Mouse (Mus musculus) limb, embryonic 12.5 days (tissue): ENCODE measurements around the gene Gm4737. TPM values are rescaled to one million over a fixed set of nuclear protein-coding genes. Genes with fewer than 3 reads are reported as not detected.
"Not testable (repeated sequence)": the region's sequence is repeated elsewhere in the genome, so short reads cannot be mapped to it uniquely, and the experiment has no call there.

Experiments
- ATAC-seq: fragments of 200-750 bp; cut with Nextera tagmentation; 2 replicates; pipeline ENCODE4 v1.8.0; 2017; ENCODE audit warnings: low read depth, moderate TSS enrichment; ENCODE audit not compliant: insufficient number of reproducible peaks, insufficient read depth, low FRiP score, low TSS enrichment
- H3K27ac ChIP-seq: fragments of 300-500 bp; sonication (generic); 2 replicates; pipeline ENCODE4 v1.5.1; 2016; ENCODE audit warnings: mild to moderate bottlenecking, moderate library complexity
- H3K27me3 ChIP-seq: fragments of 300-500 bp; sonication (generic); 2 replicates; pipeline ENCODE4 v1.6.1; 2016; ENCODE audit warnings: mild to moderate bottlenecking, moderate library complexity
- H3K36me3 ChIP-seq: fragments of 300-500 bp; sonication (generic); 2 replicates; pipeline ENCODE4 v1.6.1; 2016; ENCODE audit warnings: mild to moderate bottlenecking, moderate library complexity
- H3K4me1 ChIP-seq: fragments of 300-500 bp; sonication (generic); replicated peaks from 2 replicates; pipeline ENCODE4 v1.6.1; 2016
- H3K4me2 ChIP-seq: fragments of 300-500 bp; sonication (generic); 2 replicates; pipeline ENCODE4 v1.6.1; 2016; ENCODE audit warnings: mild to moderate bottlenecking, moderate library complexity
- H3K4me3 ChIP-seq: fragments of 300-500 bp; sonication (generic); replicated peaks from 2 replicates; pipeline ENCODE4 v1.5.1; 2016; ENCODE audit warnings: mild to moderate bottlenecking
- H3K9ac ChIP-seq: fragments of 300-500 bp; sonication (generic); replicated peaks from 2 replicates; pipeline ENCODE4 v1.6.1; 2016; ENCODE audit warnings: mild to moderate bottlenecking, moderate library complexity
- H3K9me3 ChIP-seq: fragments of 300-500 bp; sonication (generic); 2 replicates; pipeline ENCODE4 v1.6.1; 2016; ENCODE audit warnings: mild to moderate bottlenecking, moderate library complexity
- WGBS: fragments of 180-500 bp; shearing (Covaris S2); methylation state at CpG from one replicate; pipeline ENCODE4 v1.1.7; 2016; 5-methylcytosine and 5-hydroxymethylcytosine counted together
- polyA plus RNA-seq: library from polyadenylated mRNA; unstranded; fragments of >200 nt; fragmentation: Nextera tagmentation; extraction: Ambion mirVana; gene quantifications from 2 replicates; pipeline ENCODE4 v1.2.1, GENCODE M21; 2016

Gene Gm4737
- polyA plus RNA-seq, result 2.2 and 3.2 TPM in 2 replicates

GRCm38 (mm10) chr16:46154832-46155231, at the start of gene Gm4737:
Gm4737 (minus strand) TSS chr16:46155077.
- H3K4me3 ChIP-seq, H3K36me3 ChIP-seq: not testable (repeated sequence)

GRCm38 (mm10) chr16:46195792-46196191, 40.9 kb upstream of the Gm4737 start:
- Histone ChIP-seq H3K36me3 (no peaks in the 10 kb centered on the region), H3K4me1 (no peaks in the 10 kb centered on the region), H3K27me3 (no peaks in the 10 kb centered on the region), H3K9ac (no peak overlapping the region), H3K27ac (no peak overlapping the region), H3K4me2 (no peak overlapping the region), H3K4me3 (no peak overlapping the region), H3K9me3 (no peaks in the 10 kb centered on the region)
- WGBS, result 86% methylated on average over 5 of the region's 5 CpGs
- no peak for ATAC-seq

More at GRCm38 (mm10) chr16:46154832-46155231, at the start of gene Gm4737:
- H3K27me3 ChIP-seq, H3K9me3 ChIP-seq, H3K4me2 ChIP-seq, H3K27ac ChIP-seq, H3K9ac ChIP-seq, ATAC-seq, H3K4me1 ChIP-seq: not testable (repeated sequence)
- 94% methylated on average over 11 of the region's 16 CpGs for WGBS

- Histone ChIP-seq H3K36me3 (no peaks in the 10 kb centered on the region), H3K27me3 (no peaks in the 10 kb centered on the region), H3K9ac (no peak overlapping the region), H3K9me3 (no peaks in the 10 kb centered on the region), H3K4me3 (no peak overlapping the region), H3K4me2 (no peak overlapping the region), H3K27ac (no peak overlapping the region), H3K4me1 (no peaks in the 10 kb centered on the region)
- WGBS, result 87% methylated on average over 5 of the region's 5 CpGs
- no peak for ATAC-seq
Observed at GRCm38 (mm10) chr16:46183096-46183495, 28.2 kb upstream of the Gm4737 start.

GRCm38 (mm10) chr16:46178121-46178801, 23.4 kb upstream of the Gm4737 start:
- H3K27ac ChIP-seq, result no peak overlapping the region

GRCm38 (mm10) chr16:46173039-46173438, 18.2 kb upstream of the Gm4737 start:
- no peak for ATAC-seq
- H3K9me3 ChIP-seq, result no peaks in the 10 kb centered on the region; the same call in 1 of the 2 replicates
- no peaks in the 10 kb centered on the region for H3K36me3 ChIP-seq
- no peak overlapping the region for H3K4me3 ChIP-seq
- H3K4me1 ChIP-seq, result no peaks in the 10 kb centered on the region
- H3K27me3 ChIP-seq, result no peaks in the 10 kb centered on the region
- no peak overlapping the region for H3K4me2 ChIP-seq
- no peak overlapping the region for H3K9ac ChIP-seq
- no peak overlapping the region for H3K27ac ChIP-seq

More at GRCm38 (mm10) chr16:46178121-46178801, 23.4 kb upstream of the Gm4737 start:
- no peaks in the 10 kb centered on the region for H3K9me3 ChIP-seq
- H3K4me2 ChIP-seq, result no peak overlapping the region
- 72% methylated on average over 4 of the region's 4 CpGs for WGBS
- no peak overlapping the region for H3K4me3 ChIP-seq
- no peak overlapping the region for H3K9ac ChIP-seq
- no peaks in the 10 kb centered on the region for H3K27me3 ChIP-seq
- no peak for ATAC-seq
- no peaks in the 10 kb centered on the region for H3K36me3 ChIP-seq
- H3K4me1 ChIP-seq, result no peaks in the 10 kb centered on the region

- Histone ChIP-seq H3K4me3 (no peak overlapping the region), H3K4me2 (no peak overlapping the region), H3K27me3 (no peaks in the 10 kb centered on the region), H3K4me1 (no peaks in the 10 kb centered on the region), H3K27ac (no peak overlapping the region), H3K9me3 (no peaks in the 10 kb centered on the region; the same call in 1 of the 2 replicates), H3K36me3 (no peaks in the 10 kb centered on the region), H3K9ac (no peak overlapping the region)
- ATAC-seq, result no peak
- WGBS, result 80% methylated on average over 3 of the region's 3 CpGs
Observed at GRCm38 (mm10) chr16:46166971-46167370, 12.1 kb upstream of the Gm4737 start.

- no peak overlapping the region for H3K27ac ChIP-seq
- ATAC-seq, result no peak
- WGBS, result 88% methylated on average over 4 of the region's 4 CpGs
- no peak overlapping the region for H3K9ac ChIP-seq
- no peak overlapping the region for H3K4me2 ChIP-seq
- no peaks in the 10 kb centered on the region for H3K4me1 ChIP-seq
- no peaks in the 10 kb centered on the region for H3K27me3 ChIP-seq
- no peaks in the 10 kb centered on the region for H3K36me3 ChIP-seq
- H3K4me3 ChIP-seq, result no peak overlapping the region
- no peaks in the 10 kb centered on the region for H3K9me3 ChIP-seq
Observed at GRCm38 (mm10) chr16:46165305-46165704, 10.4 kb upstream of the Gm4737 start.

- H3K4me3 ChIP-seq, result no peak overlapping the region
- H3K36me3 ChIP-seq, result no peaks in the 10 kb centered on the region
- H3K27ac ChIP-seq, result no peak overlapping the region
- H3K27me3 ChIP-seq, result no peaks in the 10 kb centered on the region
- ATAC-seq, result no peak
- no peaks in the 10 kb centered on the region for H3K9me3 ChIP-seq
- H3K9ac ChIP-seq, result no peak overlapping the region
- H3K4me1 ChIP-seq, result no peaks in the 10 kb centered on the region
- H3K4me2 ChIP-seq, result no peak overlapping the region
Observed at GRCm38 (mm10) chr16:46151141-46151540, 3.7 kb downstream of the Gm4737 start.

- WGBS, result 67% methylated on average over 3 of the region's 3 CpGs
- no peaks in the 10 kb centered on the region for H3K4me1 ChIP-seq
Observed at GRCm38 (mm10) chr16:46148661-46149341, 6.1 kb downstream of the Gm4737 start.

GRCm38 (mm10) chr16:46146962-46147361, 7.9 kb downstream of the Gm4737 start:
- ATAC-seq, result no peak
- Histone ChIP-seq H3K4me2 (no peak overlapping the region), H3K4me3 (no peak overlapping the region), H3K4me1 (no peaks in the 10 kb centered on the region), H3K27ac (no peak overlapping the region), H3K9me3 (no peaks in the 10 kb centered on the region), H3K36me3 (no peaks in the 10 kb centered on the region), H3K9ac (no peak overlapping the region), H3K27me3 (no peaks in the 10 kb centered on the region)
- WGBS, result 71% methylated on average over 3 of the region's 3 CpGs

More at GRCm38 (mm10) chr16:46148661-46149341, 6.1 kb downstream of the Gm4737 start:
- ATAC-seq, result no peak
- no peaks in the 10 kb centered on the region for H3K27me3 ChIP-seq
- no peaks in the 10 kb centered on the region for H3K9me3 ChIP-seq
- no peaks in the 10 kb centered on the region for H3K36me3 ChIP-seq
- H3K4me2 ChIP-seq, result no peak overlapping the region
- no peak overlapping the region for H3K4me3 ChIP-seq
- no peak overlapping the region for H3K9ac ChIP-seq
- H3K27ac ChIP-seq, result no peak overlapping the region

GRCm38 (mm10) chr16:46122238-46122637, 32.6 kb downstream of the Gm4737 start:
- no peak overlapping the region for H3K4me2 ChIP-seq
- no peaks in the 10 kb centered on the region for H3K4me1 ChIP-seq
- no peaks in the 10 kb centered on the region for H3K27me3 ChIP-seq
- H3K27ac ChIP-seq, result no peak overlapping the region
- no peak for ATAC-seq
- H3K36me3 ChIP-seq, result no peaks in the 10 kb centered on the region
- H3K4me3 ChIP-seq, result no peak overlapping the region
- no peaks in the 10 kb centered on the region for H3K9me3 ChIP-seq
- H3K9ac ChIP-seq, result no peak overlapping the region
